Mouse (Mus musculus): Measurements from ENCODE around the gene Clptm1.

Gene Clptm1

DNA sequence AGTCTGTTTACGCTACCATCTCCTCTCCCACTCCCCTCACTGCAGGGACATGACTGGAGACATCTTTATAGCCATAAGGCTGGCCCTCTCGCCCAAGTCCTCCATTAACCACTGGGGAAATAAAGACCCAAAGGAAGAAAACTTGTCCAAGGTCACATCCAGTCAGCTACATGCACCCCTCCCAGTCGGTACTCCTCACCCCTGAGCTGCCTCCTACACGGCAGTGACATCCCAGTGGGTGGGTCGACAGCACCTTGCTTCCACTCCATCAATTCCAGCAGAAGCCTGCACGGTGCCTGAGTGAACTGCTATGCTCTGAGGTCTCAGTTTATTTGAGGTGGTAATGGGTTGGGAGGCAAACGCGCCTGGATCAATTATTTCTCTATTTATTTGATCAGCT is 893 bp downstream of the Clptm1 start:
- no peak for DNase-seq

DNA sequence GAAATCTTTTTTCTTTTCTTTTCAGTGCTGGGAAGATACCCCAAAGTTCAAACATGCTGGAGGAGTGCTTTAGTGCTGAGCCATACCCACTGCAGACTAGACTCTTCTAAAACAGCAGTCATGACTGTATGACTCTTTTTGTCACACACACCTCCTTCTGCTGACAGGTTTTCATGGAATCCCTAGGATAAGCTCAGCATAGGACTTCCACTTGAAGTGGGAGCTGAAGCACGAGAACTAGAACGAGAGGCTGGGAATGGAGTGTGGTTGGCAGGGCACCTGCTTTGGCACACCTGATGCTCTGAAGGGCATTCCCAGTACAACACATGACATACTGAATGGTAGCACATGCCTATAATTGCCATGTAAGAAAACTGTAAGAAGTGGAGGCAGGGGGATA is 12.2 kb downstream of the Clptm1 start:
- no peak for DNase-seq

DNA sequence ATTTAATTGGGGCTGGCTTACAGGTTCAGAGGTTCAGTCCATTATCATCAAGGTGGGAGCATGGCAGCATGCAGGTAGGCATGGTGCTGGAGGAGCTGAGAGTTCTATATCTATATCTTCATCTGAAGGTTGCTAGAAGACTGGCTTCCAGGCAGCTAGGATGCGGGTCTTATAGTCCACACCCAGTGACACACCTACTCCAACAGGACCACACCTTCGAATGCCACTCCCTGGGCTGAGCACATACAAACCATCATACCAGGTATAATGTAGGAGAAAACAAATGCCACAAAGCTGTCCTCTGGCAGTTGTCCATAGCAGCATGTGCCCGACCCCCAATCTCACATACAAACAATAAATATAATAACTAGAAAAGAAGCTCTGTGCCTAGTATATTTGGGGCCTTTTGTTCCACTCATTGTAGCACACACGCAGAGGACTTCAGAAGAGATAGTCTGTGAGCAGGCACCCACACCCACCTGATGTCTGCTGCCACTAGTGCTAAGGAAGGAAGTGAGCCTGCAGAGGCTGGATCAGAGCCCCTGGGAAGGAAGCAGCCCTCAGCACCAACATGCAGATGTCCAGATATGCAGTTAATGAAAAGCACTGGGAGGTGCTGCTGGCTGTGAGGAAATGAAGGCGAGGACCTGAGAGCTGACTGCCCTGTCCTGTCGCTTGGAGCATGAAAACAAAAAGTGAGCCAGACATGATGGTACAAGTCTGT is 13.6 kb downstream of the Clptm1 start:
- no peak for DNase-seq

DNA sequence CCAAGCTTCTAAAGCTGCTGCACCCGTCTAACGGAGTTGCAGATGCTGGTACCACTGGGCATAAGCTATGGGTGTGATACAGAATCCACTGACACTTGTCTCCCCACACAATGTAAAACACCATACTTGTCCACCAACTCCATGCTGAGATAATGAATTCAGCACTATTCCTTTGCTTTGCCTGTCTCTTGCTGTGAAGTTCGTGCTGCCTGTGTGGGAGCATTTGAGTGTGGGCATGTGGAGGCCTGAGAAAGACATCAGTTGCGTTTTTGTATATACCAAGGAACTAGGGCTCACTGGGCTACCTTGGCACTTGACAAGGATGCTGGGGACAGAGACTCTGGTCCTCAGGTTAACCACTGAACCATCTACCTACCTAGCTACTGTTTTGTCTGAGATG is 23.6 kb downstream of the Clptm1 start:
- no peak for DNase-seq

DNA sequence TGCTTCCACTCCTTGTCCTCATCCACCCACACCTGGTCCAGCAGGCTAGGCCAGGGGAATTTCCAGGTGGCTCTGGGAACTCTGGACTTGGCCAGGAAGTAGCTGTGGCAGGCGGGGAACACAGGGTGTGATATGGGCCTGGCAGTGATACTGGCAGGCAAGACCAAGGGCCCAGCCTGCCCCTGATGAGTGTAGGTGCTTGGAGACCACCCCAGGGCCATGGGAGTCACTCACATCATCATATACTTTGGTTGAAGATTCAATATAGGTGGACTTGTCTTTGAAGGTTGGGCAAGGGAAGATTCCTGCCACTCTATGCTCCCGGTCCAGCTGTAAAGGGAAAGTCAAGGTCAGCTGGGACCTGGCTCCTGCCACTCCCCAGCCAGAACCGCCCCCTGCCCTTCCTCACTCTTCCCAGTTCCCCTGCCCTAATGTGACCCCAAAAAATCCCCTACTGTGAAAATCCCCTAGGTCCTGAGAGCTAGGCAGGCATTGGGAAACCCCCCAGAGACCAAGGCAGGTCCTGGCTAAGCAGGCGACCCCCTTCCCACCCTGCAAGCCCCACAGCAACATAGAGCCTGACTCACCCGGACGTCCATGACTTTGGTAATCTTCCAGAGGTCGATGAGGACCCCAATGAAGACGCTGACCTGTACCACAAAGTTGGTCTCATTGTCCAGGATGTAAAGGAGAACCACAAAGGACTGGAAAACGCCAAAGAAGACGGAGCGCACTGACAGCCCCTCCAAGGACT is 29.6 kb downstream of the Clptm1 start:
- DNase-seq: no peak

DNA sequence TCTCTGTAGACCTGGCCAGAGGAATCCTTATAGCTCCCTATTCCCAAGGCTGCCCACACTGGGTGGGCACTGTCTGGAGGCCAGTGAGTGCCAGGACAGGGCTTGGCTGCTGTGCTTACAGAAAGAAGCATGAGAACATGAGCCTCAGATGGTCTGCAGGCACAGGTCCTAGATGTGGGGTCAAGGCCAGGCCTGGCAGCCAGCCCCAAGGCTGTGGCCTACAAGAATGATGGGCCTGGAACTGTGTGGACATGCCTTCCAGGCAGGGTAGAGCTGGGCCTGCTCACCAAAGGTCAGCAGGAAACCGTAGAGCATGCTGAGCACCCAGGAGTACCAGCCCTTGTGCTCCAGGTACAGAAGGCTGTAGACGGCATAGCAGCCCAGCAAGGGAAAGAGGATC is 30.2 kb downstream of the Clptm1 start:
- DNase-seq: no peak

DNA sequence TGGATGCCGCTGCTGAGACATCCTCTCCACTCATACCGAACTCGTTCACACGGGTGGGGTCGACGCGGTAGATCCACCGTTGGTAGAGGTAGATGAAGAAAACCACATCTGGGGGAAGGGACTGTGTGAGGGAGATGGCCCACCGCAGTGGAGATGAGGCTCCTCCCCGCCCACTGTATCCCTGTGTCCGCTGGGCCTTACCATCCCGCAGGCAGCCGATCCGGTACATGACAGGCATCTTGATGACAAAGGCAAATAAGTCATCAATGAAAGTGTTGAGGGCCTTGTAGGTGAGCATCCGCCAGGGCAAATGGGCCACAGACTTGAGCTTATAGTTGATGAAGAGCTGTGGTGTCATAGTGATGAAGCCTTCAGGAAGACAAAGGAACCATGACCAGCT is 31.0 kb downstream of the Clptm1 start:
- no peak for DNase-seq

DNA sequence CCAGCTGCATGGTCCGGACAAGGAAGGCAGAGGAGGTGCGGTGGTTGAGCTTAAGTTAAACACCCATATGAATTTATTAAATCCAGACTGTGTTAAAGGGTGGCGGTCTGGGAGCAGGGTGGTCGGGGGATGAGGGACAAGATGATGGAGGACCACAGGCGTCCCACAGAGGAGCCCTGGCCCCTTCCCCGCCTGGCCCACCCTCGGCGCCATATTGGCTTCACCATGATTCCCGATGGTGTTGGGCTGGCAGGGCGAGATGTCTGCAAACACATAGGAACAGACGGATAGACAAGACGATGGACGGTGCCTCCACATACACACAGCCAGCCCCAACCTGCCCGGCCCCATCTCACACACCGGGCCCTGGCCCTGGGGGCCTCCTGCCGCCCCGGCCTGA is 31.6 kb downstream of the Clptm1 start:
- DNase-seq: no peak

DNA sequence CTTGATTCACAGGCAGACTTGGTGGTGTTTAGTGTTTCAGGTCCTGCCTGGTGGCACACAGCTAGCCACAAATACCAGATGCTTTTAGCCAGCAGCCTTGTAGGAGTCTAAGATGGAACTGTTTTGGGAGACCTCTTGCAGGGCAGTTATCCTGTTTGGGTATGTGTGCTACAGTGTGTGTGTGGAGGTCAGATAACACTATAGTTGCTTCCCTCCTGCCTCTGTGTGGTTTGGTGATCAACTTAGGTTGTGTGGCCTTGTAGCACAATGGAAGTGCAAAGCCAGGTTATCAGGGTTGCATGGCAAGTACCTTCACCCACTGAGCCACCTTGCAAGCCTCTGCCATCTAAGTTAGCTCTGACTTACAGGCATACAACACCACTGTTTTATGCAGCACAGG is 32.1 kb downstream of the Clptm1 start:
- DNase-seq: no peak

DNA sequence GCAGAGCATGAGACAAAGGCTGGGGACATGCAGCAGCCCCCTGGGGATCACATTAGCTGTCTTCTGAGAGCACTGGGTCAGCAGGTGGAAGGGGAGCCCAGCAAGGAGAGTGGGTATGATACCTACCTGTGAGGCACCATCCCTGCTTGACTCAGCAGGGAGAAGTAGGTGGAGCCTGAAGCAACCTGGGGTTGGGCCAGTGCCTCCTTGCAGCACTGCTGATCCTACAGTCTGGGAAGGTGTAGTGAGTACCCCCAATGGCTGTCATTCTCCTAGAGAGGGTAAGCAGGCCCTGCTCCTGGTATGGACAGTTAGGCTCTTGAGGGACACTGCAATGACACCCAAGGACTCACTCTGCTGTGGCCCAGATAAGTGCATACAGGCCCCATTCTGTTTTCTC is 32.6 kb downstream of the Clptm1 start:
- DNase-seq: no peak

DNA sequence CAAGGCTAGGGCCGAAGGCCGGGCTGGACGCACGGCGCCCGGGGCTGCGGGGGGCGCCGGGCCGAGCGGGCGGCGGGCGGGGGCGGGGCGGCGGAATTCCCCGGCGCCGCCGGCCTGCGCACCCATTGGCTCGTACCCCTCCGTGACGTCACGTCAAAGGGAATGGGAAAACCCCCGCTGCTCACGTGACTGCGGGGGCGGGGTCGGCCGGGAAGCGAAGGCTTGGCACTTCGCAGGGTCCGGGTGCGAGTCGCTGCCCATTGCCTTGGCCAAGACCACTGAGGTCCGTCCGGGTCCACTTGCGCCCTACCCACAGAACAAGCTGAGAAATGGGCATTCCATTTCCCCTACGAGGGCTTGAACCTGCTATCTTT is 35.5 kb downstream of the Clptm1 start, which contains the start of gene Relb:
Gene Relb (minus strand): TSS at position 78 of the 374 bp plus-strand sequence.
- peak; percentile 84 to 87 for DNase-seq

DNA sequence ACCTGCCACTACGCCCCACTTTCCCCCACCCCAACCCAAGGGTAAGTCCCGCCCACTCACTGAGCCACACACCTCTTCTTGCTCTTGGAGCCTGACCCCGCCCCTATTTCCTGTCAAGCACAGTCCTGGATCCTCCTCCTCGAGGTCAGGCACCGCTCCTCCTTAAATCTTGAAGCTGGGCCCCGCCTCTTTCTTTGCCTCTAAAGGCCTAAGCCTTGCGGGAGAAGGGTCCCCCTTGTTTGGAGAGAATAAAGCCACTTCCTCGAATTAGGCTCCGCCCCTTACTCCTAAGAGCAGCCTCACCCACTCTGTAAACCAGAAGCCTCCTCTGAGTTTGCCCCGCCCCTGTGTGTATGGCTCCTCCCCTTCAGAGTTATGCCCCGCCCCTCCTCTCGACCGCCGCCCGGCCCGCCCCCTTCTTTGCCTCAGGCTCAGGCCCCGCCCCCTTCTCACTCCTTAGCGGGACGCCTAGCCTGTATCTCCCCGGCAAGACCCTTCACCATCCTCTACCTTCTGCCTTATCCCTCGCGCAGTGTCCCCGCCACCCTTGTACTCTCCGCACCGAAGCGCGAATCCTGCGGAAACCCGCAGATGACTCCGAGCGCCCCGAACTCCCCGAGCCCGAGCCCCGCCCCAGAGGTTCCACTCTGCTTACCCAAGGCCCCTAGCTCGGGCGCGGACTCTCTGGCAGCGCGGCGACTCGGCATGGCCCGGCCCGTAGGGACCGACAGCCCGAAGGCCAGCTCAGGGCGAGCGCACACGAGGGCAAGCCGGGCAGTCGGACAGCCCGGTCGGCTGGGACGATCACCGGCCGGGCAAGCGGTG is 36.1 kb downstream of the Clptm1 start:
- peak; percentile 97 to 99 for DNase-seq

DNA sequence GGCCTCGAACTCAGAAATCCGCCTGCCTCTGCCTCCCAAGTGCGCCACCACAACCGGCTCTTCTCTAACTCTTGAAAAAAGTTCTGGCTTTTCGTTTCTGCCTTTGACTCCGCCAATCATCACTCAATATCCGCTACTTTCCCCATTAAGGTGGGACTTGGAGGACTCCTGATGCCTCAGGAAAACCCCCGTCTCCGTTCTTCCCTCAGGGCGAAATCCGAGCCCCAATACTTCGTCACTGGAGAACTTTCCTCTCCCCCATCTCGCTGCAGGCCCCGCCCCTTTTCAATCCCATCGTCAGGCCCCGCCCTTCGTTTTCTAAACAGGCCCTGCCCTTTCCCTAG is 36.7 kb downstream of the Clptm1 start:
- DNase-seq: no peak

DNA sequence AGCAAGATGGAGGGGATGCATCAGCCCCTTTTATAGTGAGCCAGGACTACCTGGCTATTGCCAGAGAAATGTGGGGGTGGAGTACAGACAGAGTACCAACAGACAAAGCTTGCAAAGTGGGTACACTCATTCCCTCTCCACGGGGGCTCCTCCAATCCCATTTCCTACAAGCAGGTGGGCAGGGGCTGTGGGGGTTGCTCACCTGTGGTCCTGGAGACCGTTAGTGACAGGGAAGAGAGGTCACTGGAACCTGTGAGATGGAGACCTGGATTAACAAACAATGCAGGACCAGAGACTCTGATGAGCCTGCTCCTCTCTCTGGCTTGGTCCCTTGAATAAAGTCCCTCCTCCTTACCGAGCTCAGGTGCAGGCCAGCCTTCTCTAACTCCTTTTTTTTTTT is 37.1 kb downstream of the Clptm1 start:
- DNase-seq: peak in 1 of 2 experiments; percentile 24

DNA sequence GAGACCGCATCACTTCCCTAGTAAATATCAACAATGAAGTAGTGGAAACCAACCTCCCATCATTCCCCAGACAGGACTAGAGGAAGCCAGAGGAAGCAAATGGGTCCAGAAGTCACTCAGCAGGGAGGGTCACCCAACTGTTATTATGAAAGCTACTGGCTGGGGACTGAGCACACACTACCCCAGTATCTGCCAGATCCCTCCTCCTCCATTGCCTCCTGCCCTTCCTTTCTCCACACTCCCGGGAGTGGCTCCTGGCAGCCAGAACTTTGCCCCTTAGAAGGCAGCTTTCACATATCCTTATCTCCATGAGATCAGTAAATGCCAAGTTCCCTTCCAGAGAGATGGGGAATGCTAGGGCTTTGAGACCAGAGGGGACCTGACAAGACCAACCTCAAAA is 41.4 kb downstream of the Clptm1 start:
- no peak for DNase-seq

DNA sequence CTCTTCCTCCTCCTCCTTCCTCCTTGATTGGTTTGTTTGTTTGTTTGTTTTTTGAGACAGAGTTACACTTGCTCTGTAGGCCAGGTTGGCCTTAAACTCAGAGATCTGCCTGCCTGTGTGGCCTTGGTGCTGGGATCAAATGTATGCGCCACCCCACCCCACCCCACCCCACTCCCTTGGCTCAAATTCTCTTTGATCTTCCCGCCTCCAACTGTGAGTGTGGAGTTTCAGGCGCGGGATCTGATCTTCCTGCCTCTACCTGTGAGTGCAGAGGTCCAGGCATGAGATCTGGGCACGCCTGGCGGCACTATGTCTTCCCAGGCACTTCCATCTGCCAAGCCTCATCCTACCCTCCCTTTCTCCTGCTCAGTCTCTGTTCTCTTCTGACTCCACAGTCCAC is 42.6 kb downstream of the Clptm1 start:
- DNase-seq: no peak

DNA sequence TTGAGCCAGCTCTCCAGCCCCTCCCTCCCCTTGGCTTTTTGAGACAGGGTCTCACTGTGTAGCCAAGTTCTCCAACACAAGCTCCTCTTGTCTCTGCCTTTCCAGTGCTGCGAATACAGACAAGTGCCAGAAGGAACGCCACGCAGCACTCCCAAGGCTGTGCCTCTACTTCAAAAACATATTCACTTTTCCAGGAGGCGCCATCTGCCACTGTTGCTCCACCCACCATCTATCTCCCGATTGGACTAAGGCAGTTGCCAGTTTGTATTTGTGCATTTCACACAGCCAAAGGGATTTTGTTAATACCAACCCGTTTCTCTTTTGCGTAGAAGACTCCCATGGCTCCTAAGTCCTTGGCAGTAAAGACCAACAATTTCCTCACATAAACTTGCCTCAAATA is 44.0 kb downstream of the Clptm1 start:
- DNase-seq: no peak

DNA sequence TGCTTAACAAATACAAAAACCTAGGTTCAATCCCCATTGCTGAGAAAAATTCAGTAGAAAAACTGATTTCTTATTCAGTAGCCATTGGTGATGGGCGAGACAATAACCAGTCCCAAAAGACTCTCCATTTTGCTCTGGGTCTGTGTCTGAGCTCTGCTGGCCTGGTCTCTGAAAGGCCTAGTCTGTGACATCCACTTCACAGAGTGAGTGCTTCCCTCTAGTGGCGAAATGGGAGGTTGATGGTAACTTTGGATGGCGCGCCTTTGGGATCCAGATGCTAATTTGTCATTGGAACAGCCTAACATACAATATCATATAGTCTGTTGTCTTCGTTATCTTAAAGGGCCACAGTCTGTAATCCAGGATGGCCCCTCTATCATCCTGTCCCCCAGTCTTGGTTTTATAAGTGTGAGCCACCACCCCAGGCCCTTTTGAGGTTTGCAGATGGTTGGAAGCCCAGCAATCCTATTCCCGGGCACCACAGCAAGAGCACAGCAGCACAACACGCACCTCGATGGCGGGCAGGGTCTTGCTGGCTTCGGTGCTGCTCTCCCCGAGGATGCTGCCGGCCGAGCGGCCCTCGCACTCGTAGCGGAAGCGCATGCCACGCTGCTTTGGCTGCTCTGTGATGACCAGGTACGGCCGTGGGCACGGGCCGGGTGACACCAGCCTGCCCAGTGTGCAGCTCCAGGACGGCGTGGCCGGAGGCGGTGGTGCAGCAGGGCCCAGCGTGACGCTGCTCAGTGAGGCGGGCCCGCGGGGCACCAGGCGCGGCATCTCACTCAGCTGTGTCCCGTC is 45.6 kb downstream of the Clptm1 start:
- DNase-seq: peak; percentile 68 to 85

DNA sequence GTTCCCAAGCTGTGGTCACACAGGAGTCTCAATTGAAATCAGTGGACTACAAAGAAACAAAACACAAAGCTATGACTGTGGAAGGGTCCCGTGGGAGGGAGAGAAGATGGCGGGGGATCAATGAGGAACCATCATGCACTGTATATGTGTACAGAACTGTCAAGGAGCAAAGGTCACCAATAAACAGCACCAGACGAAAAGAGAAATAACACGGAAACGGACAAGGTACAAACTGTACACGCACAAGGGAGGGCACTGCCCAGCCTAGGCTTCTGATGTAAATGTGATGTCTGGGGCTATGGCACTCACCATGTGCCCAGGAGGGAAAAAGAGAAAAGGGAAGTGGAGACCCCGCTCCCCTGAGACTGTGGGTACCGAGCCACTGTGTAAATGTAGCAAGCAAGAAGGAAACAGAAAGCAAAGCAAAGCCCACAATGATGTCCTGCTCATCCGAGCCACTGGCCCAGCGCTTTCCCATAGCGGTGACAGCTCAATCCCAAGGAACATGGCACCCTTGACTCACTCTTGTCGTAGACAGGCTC is 49.7 kb downstream of the Clptm1 start:
- no peak for DNase-seq

DNA sequence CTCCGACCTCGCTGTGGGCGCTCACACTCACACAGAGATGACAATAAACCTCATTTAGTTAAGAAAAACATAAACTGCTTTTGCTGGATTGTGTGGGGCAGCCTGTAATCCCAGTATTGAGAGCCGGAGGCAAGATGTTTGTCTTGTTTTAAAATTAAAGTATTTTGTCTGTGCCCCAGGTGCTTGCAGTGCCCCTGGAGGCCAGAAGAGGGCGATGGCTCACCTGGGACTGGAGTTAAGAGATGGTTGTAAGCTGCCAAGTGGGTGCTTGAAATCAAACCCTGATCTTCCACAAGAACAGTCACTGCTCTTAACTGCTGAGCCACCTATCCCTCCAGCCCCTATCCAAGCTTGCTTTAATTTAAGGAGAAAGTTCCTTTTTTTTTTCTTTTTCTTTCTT is 53.9 kb downstream of the Clptm1 start:
- DNase-seq: no peak

DNA sequence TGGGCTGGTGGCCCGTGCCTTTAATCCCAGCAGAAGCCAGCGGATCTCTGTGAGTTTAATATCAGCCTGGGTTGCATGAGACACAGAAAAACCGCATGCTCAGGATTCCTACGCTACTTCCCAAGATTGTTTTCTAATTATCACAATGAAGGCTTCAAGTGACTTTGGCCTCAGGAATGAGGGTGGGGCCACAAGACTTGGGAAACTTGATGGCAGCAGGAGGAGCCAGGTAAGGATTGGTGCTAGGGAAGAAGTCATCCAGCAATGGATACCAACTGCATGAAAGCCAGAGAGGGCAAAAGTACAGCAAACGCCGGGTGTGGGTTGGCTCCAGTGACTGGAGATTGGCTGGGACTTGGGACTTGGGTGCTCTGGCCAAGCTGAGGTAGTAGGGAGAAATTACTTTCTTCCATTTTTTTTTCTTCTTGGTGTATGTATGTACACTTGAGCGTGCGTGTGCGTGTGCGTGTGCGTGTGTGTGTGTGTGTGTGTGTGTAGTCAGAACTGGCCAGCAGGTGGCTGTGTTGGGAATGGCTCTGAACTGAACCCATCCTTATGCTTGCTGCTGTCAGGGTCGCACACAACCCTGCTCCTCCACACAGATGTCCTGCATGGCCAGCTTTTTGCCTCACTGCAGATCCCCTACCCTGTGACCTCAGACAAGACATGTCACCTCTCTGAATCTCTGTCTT is 55.0 kb downstream of the Clptm1 start:
- DNase-seq: peak in 1 of 2 experiments; percentile 32

DNA sequence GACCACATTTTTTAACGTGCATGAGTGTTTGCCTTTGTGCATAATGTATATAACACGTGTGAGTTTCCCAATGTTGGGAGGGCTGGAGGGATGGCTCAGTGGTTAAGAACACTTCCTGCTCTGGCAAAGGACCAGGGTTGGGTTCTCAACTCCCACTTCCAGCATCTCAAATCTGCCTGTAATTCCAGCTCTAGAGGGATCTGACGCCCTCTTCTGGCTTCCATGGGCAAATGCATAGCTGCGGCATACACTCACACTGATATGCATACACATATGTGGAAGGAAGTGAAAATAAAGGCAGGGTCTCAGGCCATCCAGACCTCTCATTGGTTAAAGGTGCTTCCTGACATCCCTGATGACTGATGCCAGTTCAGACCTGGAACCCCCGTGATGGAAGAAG is 57.5 kb downstream of the Clptm1 start:
- DNase-seq: no peak
